Mouse (Mus musculus) hindbrain, embryonic 13.5 days (tissue): ENCODE data around the gene Mtx2. TPM values are rescaled to one million over a fixed set of nuclear protein-coding genes. Genes with fewer than 3 reads are reported as not detected.

Experiments used
- polyA plus RNA-seq: library from polyadenylated mRNA; unstranded; fragments of >200 nt; fragmentation: Nextera tagmentation; extraction: Ambion mirVana; gene quantifications from 2 replicates; pipeline ENCODE4 v1.2.1, GENCODE M21; 2015

Gene Mtx2
- polyA plus RNA-seq, 1 experiment from 2014 or later = 158 TPM

Other genes starting within 250 kb of the Mtx2 start
- gene Lnpk, start 246.4 kb upstream of the Mtx2 start, polyA plus RNA-seq = 55.8 TPM in 2 replicates
- 1.3 and 1.6 TPM in 2 replicates for gene Evx2, start 166.2 kb upstream of the Mtx2 start, polyA plus RNA-seq
- 0.16 TPM in 1 of 2 replicates, not detected in the other for gene Hoxd13, start 157.5 kb upstream of the Mtx2 start, polyA plus RNA-seq
- gene Hoxd12, start 150.8 kb upstream of the Mtx2 start, polyA plus RNA-seq = not detected in 2 replicates
- gene Hoxd11, start 146.2 kb upstream of the Mtx2 start, polyA plus RNA-seq = not detected in 2 replicates
- not detected in 2 replicates for gene Hoxd10, start 133.9 kb upstream of the Mtx2 start, polyA plus RNA-seq
- gene Hoxd9, start 128.1 kb upstream of the Mtx2 start, polyA plus RNA-seq = not detected in 2 replicates
- gene Hoxd8, start 121.2 kb upstream of the Mtx2 start, polyA plus RNA-seq = 0.79 and 1.5 TPM in 2 replicates
- 76.0 and 82.5 TPM in 2 replicates for gene Hoxd3, start 113.9 kb upstream of the Mtx2 start, polyA plus RNA-seq
- 4.1 and 4.2 TPM in 2 replicates for gene Hoxd4, start 113.9 kb upstream of the Mtx2 start, polyA plus RNA-seq
- 1.3 and 1.5 TPM in 2 replicates for gene Gm28230, start 99.1 kb upstream of the Mtx2 start, polyA plus RNA-seq
- 1.6 and 2.5 TPM in 2 replicates for gene Hoxd1, start 62.8 kb upstream of the Mtx2 start, polyA plus RNA-seq